Mouse (Mus musculus) midbrain, embryonic 16.5 days (tissue): ENCODE results near the gene Dynlt1a. TPM values are rescaled to one million over a fixed set of nuclear protein-coding genes. Genes with fewer than 3 reads are reported as not detected.
"Not testable (repeated sequence)": the region's sequence is repeated elsewhere in the genome, so short reads cannot be mapped to it uniquely, and the experiment has no call there.

Experiments used
- ATAC-seq: fragments of 200-750 bp; cut with Nextera tagmentation; 2 replicates; pipeline ENCODE4 v1.8.0; 2017; ENCODE audit warnings: moderate TSS enrichment
- H3K27ac ChIP-seq: fragments of 300-500 bp; sonication (generic); 2 replicates; pipeline ENCODE4 v1.5.1; 2014; ENCODE audit warnings: mild to moderate bottlenecking, low read length, mixed read lengths
- H3K27me3 ChIP-seq: fragments of 300-500 bp; sonication (generic); 2 replicates; pipeline ENCODE4 v1.6.1; 2014; ENCODE audit warnings: low read depth, low read length, mixed read lengths; ENCODE audit not compliant: control insufficient read depth, insufficient read depth
- H3K36me3 ChIP-seq: fragments of 300-500 bp; sonication (generic); 2 replicates; pipeline ENCODE4 v1.6.1; 2014; ENCODE audit warnings: mild to moderate bottlenecking, low read length, moderate library complexity, mixed read lengths; ENCODE audit not compliant: control insufficient read depth, insufficient read depth
- H3K4me1 ChIP-seq: fragments of 300-500 bp; sonication (generic); 2 replicates; pipeline ENCODE4 v1.6.1; 2014; ENCODE audit warnings: mild to moderate bottlenecking, low read length, mixed read lengths; ENCODE audit not compliant: control insufficient read depth, insufficient read depth
- H3K4me2 ChIP-seq: fragments of 300-500 bp; sonication (generic); 2 replicates; pipeline ENCODE4 v1.6.1; 2014; ENCODE audit warnings: mild to moderate bottlenecking, low read length, mixed read lengths
- H3K4me3 ChIP-seq: fragments of 300-500 bp; sonication (generic); 2 replicates; pipeline ENCODE4 v1.5.1; 2014; ENCODE audit warnings: low read depth, mild to moderate bottlenecking, low read length, moderate library complexity, mixed read lengths
- H3K9ac ChIP-seq: fragments of 300-500 bp; sonication (generic); 2 replicates; pipeline ENCODE4 v1.6.1; 2014; ENCODE audit warnings: low read depth, low read length, mixed read lengths
- H3K9me3 ChIP-seq: fragments of 300-500 bp; sonication (generic); replicated peaks from 2 replicates; pipeline ENCODE4 v1.6.1; 2014; ENCODE audit warnings: mild to moderate bottlenecking, low read length, mixed read lengths; ENCODE audit not compliant: control insufficient read depth, poor library complexity, severe bottlenecking
- WGBS: fragments of 180-500 bp; shearing (Covaris S2); extraction: QIAGEN DNeasy Blood & Tissue Kit; methylation state at CpG from one replicate; pipeline ENCODE4 v1.1.7; 2014; 5-methylcytosine and 5-hydroxymethylcytosine counted together
- polyA plus RNA-seq: library from polyadenylated mRNA; unstranded; fragments of >200 nt; fragmentation: Nextera tagmentation; extraction: Ambion mirVana; gene quantifications from 2 replicates; pipeline ENCODE4 v1.2.1, GENCODE M21; 2015

Gene Dynlt1a
- polyA plus RNA-seq, 1 experiment from 2014 or later = 55.3 TPM

DNA sequence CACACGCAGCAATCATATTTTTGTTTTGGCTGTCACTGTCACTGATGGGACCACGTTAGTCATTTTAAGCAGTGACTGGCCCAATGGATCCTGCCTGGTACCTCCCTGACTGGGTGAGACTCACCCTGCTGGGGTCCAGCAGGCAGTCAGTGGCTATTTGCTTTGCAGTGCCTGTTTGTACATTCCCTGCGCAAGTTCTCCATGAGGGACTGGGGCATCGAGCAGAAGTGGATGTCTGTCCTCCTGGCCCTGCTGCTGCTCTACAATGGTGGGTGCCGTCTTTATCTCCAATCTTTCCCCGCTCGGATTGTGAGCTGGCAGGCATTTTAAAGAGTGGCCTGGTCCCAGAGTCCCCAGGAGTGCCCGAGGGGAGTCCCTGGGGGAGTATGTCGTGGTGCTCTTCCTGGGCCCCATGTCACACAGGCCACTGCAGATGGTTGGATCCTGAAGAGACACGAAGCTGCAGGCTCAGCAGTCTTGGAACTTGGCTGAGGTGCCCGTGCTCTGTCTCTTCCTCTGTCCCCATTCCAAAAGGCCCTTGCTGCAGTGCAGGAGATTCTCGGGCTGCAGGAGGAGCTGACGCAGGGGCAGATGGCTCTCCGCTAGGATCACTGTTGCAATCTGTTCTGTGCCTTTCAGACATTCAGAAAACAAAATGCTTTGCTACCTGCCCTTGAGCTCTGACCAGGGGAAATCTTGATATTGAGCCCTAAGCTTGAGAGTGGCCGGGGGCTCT, 20.1 kb downstream of the Dynlt1a start:
- not testable (repeated sequence) for H3K27ac ChIP-seq, H3K36me3 ChIP-seq, H3K9me3 ChIP-seq, H3K4me1 ChIP-seq, H3K27me3 ChIP-seq, H3K4me2 ChIP-seq, H3K4me3 ChIP-seq, H3K9ac ChIP-seq, ATAC-seq
- 95% methylated on average over 8 of the region's 15 CpGs for WGBS

GRCm38 (mm10) chr17:6293882-6294281, 23.4 kb downstream of the Dynlt1a start:
- ATAC-seq, H3K4me3 ChIP-seq: not testable (repeated sequence)
- no CpG with 5 or more reads among the region's 5 CpGs for WGBS

DNA sequence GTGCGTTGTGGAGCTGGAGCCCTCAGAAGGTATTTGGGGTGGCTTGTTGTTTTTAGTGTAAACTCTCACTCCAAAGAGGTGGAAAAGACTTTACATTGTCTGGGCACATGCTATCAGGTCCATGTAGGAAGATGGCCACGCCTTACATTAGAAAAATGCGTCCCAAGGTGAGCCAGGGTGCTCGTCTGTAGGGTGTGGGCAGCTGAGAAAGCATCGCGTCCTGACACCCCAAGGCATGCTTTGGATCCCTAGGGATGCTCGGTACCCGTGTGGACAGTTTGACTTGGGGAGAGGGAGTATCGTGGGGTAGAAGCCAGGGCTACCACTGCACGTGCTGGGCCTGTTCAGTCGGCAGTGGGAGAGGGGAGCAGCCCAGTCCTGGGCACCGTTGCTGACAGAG, 28.3 kb downstream of the Dynlt1a start:
- not testable (repeated sequence) for H3K27me3 ChIP-seq, H3K4me3 ChIP-seq, H3K9ac ChIP-seq, H3K27ac ChIP-seq, H3K4me2 ChIP-seq, H3K4me1 ChIP-seq, H3K36me3 ChIP-seq, H3K9me3 ChIP-seq, ATAC-seq
- 97% methylated on average over 9 of the region's 12 CpGs for WGBS

More at GRCm38 (mm10) chr17:6293882-6294281, 23.4 kb downstream of the Dynlt1a start:
- H3K27me3 ChIP-seq, H3K36me3 ChIP-seq, H3K9me3 ChIP-seq, H3K4me1 ChIP-seq, H3K27ac ChIP-seq, H3K9ac ChIP-seq, H3K4me2 ChIP-seq: not testable (repeated sequence)

- H3K4me1 ChIP-seq, H3K4me2 ChIP-seq, ATAC-seq, H3K9me3 ChIP-seq, H3K9ac ChIP-seq, H3K27ac ChIP-seq, H3K36me3 ChIP-seq, H3K4me3 ChIP-seq, H3K27me3 ChIP-seq: not testable (repeated sequence)
- 95% methylated on average over 5 of the region's 5 CpGs for WGBS
These were observed 31.1 kb downstream of the Dynlt1a start for GRCm38 (mm10) chr17:6286169-6286568.

GRCm38 (mm10) chr17:6283137-6283536, 34.2 kb downstream of the Dynlt1a start:
- WGBS = 94% methylated on average over 7 of the region's 10 CpGs
- H3K27me3 ChIP-seq, H3K4me3 ChIP-seq, H3K9ac ChIP-seq, H3K27ac ChIP-seq, ATAC-seq, H3K9me3 ChIP-seq, H3K36me3 ChIP-seq, H3K4me1 ChIP-seq, H3K4me2 ChIP-seq: not testable (repeated sequence)

GRCm38 (mm10) chr17:6280513-6280912, 36.8 kb downstream of the Dynlt1a start:
- H3K27ac ChIP-seq, H3K4me3 ChIP-seq, H3K4me2 ChIP-seq, ATAC-seq, H3K27me3 ChIP-seq, H3K36me3 ChIP-seq, H3K9ac ChIP-seq, H3K4me1 ChIP-seq, H3K9me3 ChIP-seq: not testable (repeated sequence)
- 95% methylated on average over 19 of the region's 19 CpGs for WGBS

DNA sequence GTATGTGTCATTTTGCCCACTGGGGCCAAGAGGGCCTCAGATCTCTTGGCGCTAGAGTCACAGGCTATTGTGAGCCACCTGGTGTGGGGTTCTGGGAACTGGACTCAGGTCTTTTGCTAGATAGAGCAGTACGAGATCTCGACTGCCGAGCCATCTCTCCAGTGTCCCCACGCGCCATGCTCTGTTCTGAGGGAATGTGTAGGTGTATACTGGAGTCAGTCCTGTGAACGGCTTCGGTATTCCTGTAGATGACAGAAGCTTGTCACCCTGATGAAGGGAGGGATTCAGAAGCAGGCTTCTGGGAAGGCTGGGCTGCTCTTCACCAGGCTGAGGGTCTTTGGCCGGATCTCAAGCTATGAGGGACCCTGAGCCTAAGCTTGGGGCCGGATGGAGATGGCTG, 37.5 kb downstream of the Dynlt1a start:
- 91% methylated on average over 7 of the region's 10 CpGs for WGBS
- H3K27me3 ChIP-seq, H3K9me3 ChIP-seq, H3K4me2 ChIP-seq, H3K27ac ChIP-seq, ATAC-seq, H3K9ac ChIP-seq, H3K4me1 ChIP-seq, H3K36me3 ChIP-seq, H3K4me3 ChIP-seq: not testable (repeated sequence)

GRCm38 (mm10) chr17:6279205-6279604, 38.1 kb downstream of the Dynlt1a start:
- not testable (repeated sequence) for ATAC-seq, H3K4me2 ChIP-seq, H3K27me3 ChIP-seq, H3K9ac ChIP-seq, H3K4me1 ChIP-seq, H3K27ac ChIP-seq, H3K4me3 ChIP-seq, H3K36me3 ChIP-seq, H3K9me3 ChIP-seq
- WGBS = 72% methylated on average over 8 of the region's 8 CpGs

DNA sequence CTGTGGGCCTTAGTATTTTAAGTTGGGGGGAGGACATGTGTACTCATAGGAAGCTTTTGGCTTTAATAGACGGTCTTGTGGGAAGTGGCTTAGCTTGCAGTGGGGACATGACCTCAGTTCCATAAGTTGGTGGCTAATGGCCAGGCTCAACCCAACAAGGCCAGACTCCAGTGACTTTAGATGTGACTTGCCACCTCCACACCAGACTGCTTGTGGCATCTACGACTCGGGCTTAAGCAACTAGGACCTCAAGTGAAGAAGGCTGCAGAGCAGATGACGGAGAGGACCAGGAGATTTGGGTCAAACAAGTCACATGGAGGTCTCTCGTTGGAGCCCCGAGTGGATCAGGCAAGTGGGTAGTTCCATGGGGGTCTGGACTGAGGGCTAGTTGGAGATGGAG, 42.6 kb downstream of the Dynlt1a start:
- not testable (repeated sequence) for H3K27ac ChIP-seq, H3K4me3 ChIP-seq, H3K9me3 ChIP-seq, ATAC-seq, H3K4me1 ChIP-seq, H3K4me2 ChIP-seq, H3K9ac ChIP-seq, H3K27me3 ChIP-seq, H3K36me3 ChIP-seq
- WGBS = 97% methylated on average over 4 of the region's 6 CpGs
